Mouse (Mus musculus): Measurements from ENCODE around the gene Ctns.

GRCm38 (mm10) chr11:73223966-73224365 lies 25.1 kb upstream of the Ctns start:
- no peak for TF ChIP-seq CTCF (IDR thresholded peaks at IDR 0.05; ENCODE audit: insufficient read depth, low read depth, low read length)
- TF ChIP-seq POLR2A (IDR thresholded peaks at IDR 0.05; ENCODE audit: insufficient read depth, low read depth, low read length): no peak

Measured in olfactory bulb, adult 2 months (tissue).